Mouse (Mus musculus) kidney, embryonic 14.5 days (tissue): Measurements from ENCODE around the gene Scgb1b17. TPM values are rescaled to one million over a fixed set of nuclear protein-coding genes. Genes with fewer than 3 reads are reported as not detected.
"Not testable (repeated sequence)": the region's sequence is repeated elsewhere in the genome, so short reads cannot be mapped to it uniquely, and the experiment has no call there.

Experiments used
- ATAC-seq: fragments of 200-750 bp; cut with Nextera tagmentation; 2 replicates; pipeline ENCODE4 v1.8.0; 2017; ENCODE audit warnings: moderate number of reproducible peaks, mild to moderate bottlenecking, moderate TSS enrichment, moderate library complexity; ENCODE audit not compliant: low FRiP score, low TSS enrichment
- H3K27ac ChIP-seq: fragments of 300-500 bp; sonication (generic); 2 replicates; pipeline ENCODE4 v1.5.1; 2014; ENCODE audit warnings: low read depth, mild to moderate bottlenecking, low read length, moderate library complexity, mixed read lengths
- H3K27me3 ChIP-seq: fragments of 300-500 bp; sonication (generic); 2 replicates; pipeline ENCODE4 v1.6.1; 2014; ENCODE audit warnings: mild to moderate bottlenecking, low read length; ENCODE audit not compliant: control insufficient read depth, insufficient read depth
- H3K36me3 ChIP-seq: fragments of 300-500 bp; sonication (generic); 2 replicates; pipeline ENCODE4 v1.6.1; 2014; ENCODE audit warnings: low read length, mixed read lengths; ENCODE audit not compliant: control insufficient read depth, insufficient read depth
- H3K4me1 ChIP-seq: fragments of 300-500 bp; sonication (generic); 2 replicates; pipeline ENCODE4 v1.6.1; 2014; ENCODE audit warnings: low read length, mixed read lengths; ENCODE audit not compliant: control insufficient read depth, insufficient read depth
- H3K4me2 ChIP-seq: fragments of 300-500 bp; sonication (generic); replicated peaks from 2 replicates; pipeline ENCODE4 v1.6.1; 2014; ENCODE audit warnings: low read depth, mild to moderate bottlenecking, low read length
- H3K4me3 ChIP-seq: fragments of 300-500 bp; sonication (generic); 2 replicates; pipeline ENCODE4 v1.5.1; 2014; ENCODE audit warnings: mild to moderate bottlenecking, low read length
- H3K9ac ChIP-seq: fragments of 300-500 bp; sonication (generic); 2 replicates; pipeline ENCODE4 v1.6.1; 2014; ENCODE audit warnings: low read depth, mild to moderate bottlenecking, low read length, moderate library complexity
- H3K9me3 ChIP-seq: fragments of 300-500 bp; sonication (generic); 2 replicates; pipeline ENCODE4 v1.6.1; 2016; ENCODE audit warnings: low read length; ENCODE audit not compliant: control insufficient read depth
- polyA plus RNA-seq: library from polyadenylated mRNA; unstranded; fragments of >200 nt; fragmentation: Nextera tagmentation; extraction: Ambion mirVana; gene quantifications from 2 replicates; pipeline ENCODE4 v1.2.1, GENCODE M21; 2014

Scgb1b17 gene
- polyA plus RNA-seq = not detected in 2 replicates

- not testable (repeated sequence) for H3K4me2 ChIP-seq, H3K4me1 ChIP-seq, H3K9me3 ChIP-seq
These were observed at the start of gene Scgb1b17 for GRCm38 (mm10) chr7:33063149-33063548. Scgb1b17 (plus strand) TSS chr7:33063449.

DNA sequence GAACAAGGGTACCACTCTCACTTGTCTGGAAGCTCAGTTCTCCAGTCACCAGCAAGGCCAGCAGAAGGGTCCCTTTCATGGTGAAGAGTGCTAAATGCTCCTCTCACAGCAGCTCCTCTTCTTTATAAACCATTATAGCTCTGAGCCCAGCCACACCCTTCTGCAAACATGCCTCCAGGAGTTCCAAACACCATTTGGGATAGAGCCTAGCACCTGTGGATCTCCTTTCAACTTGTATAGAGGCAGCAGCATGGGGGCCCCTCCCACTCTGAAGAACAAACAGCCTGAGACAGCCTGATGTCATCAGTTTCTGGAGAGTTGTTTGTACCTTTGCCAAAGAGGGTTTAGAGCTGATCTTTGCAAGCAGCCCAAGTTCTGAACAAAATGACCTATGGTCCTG is 6.8 kb upstream of the Scgb1b17 start, which contains the start of gene Scgb2b17:
TSS of gene Scgb2b17 (minus strand) at position 101 of the 400 bp plus-strand sequence.
- H3K4me3 ChIP-seq, H3K9me3 ChIP-seq, H3K27me3 ChIP-seq, H3K4me2 ChIP-seq, ATAC-seq, H3K9ac ChIP-seq, H3K36me3 ChIP-seq, H3K4me1 ChIP-seq, H3K27ac ChIP-seq: not testable (repeated sequence)

More at GRCm38 (mm10) chr7:33063149-33063548, at the start of gene Scgb1b17:
- not testable (repeated sequence) for ATAC-seq, H3K9ac ChIP-seq, H3K4me3 ChIP-seq, H3K36me3 ChIP-seq, H3K27me3 ChIP-seq, H3K27ac ChIP-seq

Other genes starting within 250 kb of the Scgb1b17 start
- not detected in 2 replicates for gene Scgb2b15, start 233.8 kb upstream of the Scgb1b17 start, polyA plus RNA-seq
- not detected in 2 replicates for gene Scgb1b15, start 226.9 kb upstream of the Scgb1b17 start, polyA plus RNA-seq
- not detected in 2 replicates for gene Scgb2b17, start 6.9 kb upstream of the Scgb1b17 start, polyA plus RNA-seq
- not detected in 2 replicates for gene Scgb2b18, start 110.4 kb downstream of the Scgb1b17 start, polyA plus RNA-seq
- not detected in 2 replicates for gene Scgb1b18, start 122.1 kb downstream of the Scgb1b17 start, polyA plus RNA-seq
- not detected in 2 replicates for gene Scgb2b19, start 216.9 kb downstream of the Scgb1b17 start, polyA plus RNA-seq
- not detected in 2 replicates for gene Scgb1b19, start 223.8 kb downstream of the Scgb1b17 start, polyA plus RNA-seq